Mouse (Mus musculus): Measurements from ENCODE around the gene Smarca4. TPM values are rescaled to one million over a fixed set of nuclear protein-coding genes. Genes with fewer than 3 reads are reported as not detected.

Smarca4 gene
- polyA plus RNA-seq (2016; fragmentation: Nextera tagmentation; extraction: Ambion mirVana), result 157 and 165 TPM in 2 replicates

DNA sequence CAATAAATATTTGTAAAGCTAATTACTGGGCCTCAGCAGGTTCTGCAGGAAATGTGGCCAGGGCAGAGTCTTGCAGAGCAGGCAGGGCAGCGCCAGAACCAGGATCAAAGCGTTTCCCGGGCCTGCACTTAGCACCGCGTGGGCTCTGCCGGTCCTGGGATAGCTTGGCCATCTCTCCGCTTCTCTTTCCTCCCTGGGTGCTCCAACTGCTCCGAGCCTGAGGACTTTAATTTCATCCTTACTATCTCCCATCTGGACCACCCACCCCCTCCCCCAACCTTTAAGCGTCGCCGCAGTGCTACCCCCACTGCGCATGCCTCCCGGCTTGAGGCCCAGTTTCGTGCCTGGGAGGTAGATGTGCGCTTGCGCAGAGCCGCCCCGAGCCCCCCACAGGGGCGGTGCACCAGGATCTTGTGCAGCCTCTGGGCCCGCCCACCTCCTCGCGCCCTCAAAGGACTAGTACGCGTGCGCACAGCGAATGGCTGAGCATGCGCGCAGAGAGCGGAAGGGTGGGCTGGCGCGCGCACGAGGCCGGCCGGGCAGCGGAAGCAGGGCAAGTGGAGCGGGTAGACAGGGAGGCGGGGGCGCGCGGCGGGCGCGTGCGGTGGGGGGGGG is at the start of gene Smarca4:
Gene Smarca4 (plus strand): TSS at position 553 of the 615 bp plus-strand sequence.
- Histone ChIP-seq H3K4me3 (peak within 1 kb of the TSS; percentile 82), H3K4me1 (peaks cover 23% of the 10 kb centered on the region), H3K27me3 (replicated peaks; ENCODE audit: low read depth, poor library complexity, severe bottlenecking) (no peaks in the 10 kb centered on the region), H3K27ac (replicated peaks) (peak within 1 kb of the TSS; percentile 99), H3K36me3 (replicated peaks) (peaks cover 27% of the 10 kb centered on the region), H3K9me3 (no peaks in the 10 kb centered on the region)
- peak; percentile 100 for DNase-seq (ENCODE audit: low spot score)
- under 1% methylated on average over 45 of the region's 45 CpGs for WGBS

GRCm38 (mm10) chr9:21566538-21566937 is 49.4 kb upstream of the Smarca4 start:
- Histone ChIP-seq H3K27ac (replicated peaks) (no peak overlapping the region), H3K27me3 (replicated peaks; ENCODE audit: low read depth, poor library complexity, severe bottlenecking) (no peaks in the 10 kb centered on the region), H3K36me3 (replicated peaks) (peaks cover 61% of the 10 kb centered on the region), H3K4me1 (no peaks in the 10 kb centered on the region; the same call in 1 of the 2 replicates), H3K9me3 (no peaks in the 10 kb centered on the region), H3K4me3 (no peak overlapping the region)
- no peak for DNase-seq (ENCODE audit: low spot score)
- WGBS, result 89% methylated on average over 1 of the region's 1 CpGs

GRCm38 (mm10) chr9:21567051-21567450 is 48.9 kb upstream of the Smarca4 start:
- H3K9me3 ChIP-seq, result no peaks in the 10 kb centered on the region
- no peaks in the 10 kb centered on the region for H3K27me3 ChIP-seq (replicated peaks; ENCODE audit: low read depth, poor library complexity, severe bottlenecking)
- WGBS, result 91% methylated on average over 2 of the region's 2 CpGs
- no peak overlapping the region for H3K4me3 ChIP-seq
- H3K36me3 ChIP-seq (replicated peaks), result peaks cover 61% of the 10 kb centered on the region
- no peak overlapping the region for H3K27ac ChIP-seq (replicated peaks)
- no peak for DNase-seq (ENCODE audit: low spot score)
- no peaks in the 10 kb centered on the region; the same call in 1 of the 2 replicates for H3K4me1 ChIP-seq

DNA sequence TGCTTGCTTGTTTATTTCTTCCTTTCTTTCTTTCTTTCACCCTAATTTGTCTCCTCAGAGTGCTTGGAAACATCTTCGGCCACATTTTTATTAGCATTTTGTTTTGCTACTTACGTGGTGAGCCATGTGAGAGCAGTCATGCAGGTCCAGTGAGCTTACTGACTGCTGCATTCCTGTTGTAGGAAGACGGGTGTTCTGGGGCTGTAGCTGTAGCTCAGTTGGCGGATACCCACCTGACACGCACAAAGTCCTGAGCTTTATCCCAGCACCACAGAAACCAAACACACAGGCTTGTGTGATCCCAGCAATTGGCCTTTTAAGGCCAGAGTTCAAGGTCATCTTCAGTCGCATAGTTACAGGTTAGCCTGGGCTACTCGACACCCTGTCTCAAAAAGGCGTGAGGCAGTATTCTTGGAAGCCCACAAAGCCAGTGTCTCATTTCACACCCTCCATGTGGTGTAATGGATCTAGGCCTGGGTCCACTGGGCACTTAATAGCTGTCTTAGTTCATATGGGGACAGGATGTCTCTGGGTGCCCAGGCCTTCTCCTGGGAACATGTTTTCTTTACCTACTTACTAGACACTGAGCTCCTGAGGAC is 47.2 kb upstream of the Smarca4 start:
- no peak for DNase-seq (ENCODE audit: low spot score)
- no peak overlapping the region for H3K4me3 ChIP-seq
- no peak overlapping the region for H3K27ac ChIP-seq (replicated peaks)
- H3K9me3 ChIP-seq, result no peaks in the 10 kb centered on the region
- 92% methylated on average over 8 of the region's 8 CpGs for WGBS
- H3K36me3 ChIP-seq (replicated peaks), result peaks cover 71% of the 10 kb centered on the region
- no peaks in the 10 kb centered on the region; the same call in 1 of the 2 replicates for H3K4me1 ChIP-seq
- H3K27me3 ChIP-seq (replicated peaks; ENCODE audit: low read depth, poor library complexity, severe bottlenecking), result no peaks in the 10 kb centered on the region

- peaks cover 99% of the 10 kb centered on the region for H3K36me3 ChIP-seq (replicated peaks)
- H3K27ac ChIP-seq (replicated peaks), result no peak overlapping the region
- DNase-seq (ENCODE audit: low spot score), result no peak
- no peaks in the 10 kb centered on the region for H3K27me3 ChIP-seq (replicated peaks; ENCODE audit: low read depth, poor library complexity, severe bottlenecking)
- H3K9me3 ChIP-seq, result no peaks in the 10 kb centered on the region
- no peaks in the 10 kb centered on the region for H3K4me1 ChIP-seq
- WGBS, result 94% methylated on average over 8 of the region's 8 CpGs
- H3K4me3 ChIP-seq, result no peak overlapping the region
Measured at GRCm38 (mm10) chr9:21574012-21574801, 41.8 kb upstream of the Smarca4 start.

DNA sequence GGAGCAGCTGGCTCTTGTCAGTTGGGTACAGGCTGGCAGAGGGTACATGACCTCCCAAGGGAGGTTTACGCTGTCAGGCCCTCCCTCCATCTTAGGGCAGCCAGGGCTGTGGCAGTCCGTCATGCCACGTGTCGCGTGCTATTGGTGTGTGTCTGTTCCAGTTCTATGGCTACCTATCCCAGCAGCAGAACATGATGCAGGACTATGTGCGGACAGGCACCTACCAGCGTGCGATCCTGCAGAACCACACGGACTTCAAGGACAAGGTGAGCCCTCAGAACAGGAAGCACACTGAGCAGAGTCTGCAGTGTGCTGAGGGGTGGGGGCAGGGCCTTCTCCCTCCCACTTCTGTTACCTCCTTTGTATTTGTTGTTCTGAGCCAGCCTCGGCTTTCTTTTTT is 40.7 kb upstream of the Smarca4 start:
- no peak for DNase-seq (ENCODE audit: low spot score)
- no peak overlapping the region for H3K4me3 ChIP-seq
- H3K27ac ChIP-seq (replicated peaks), result no peak overlapping the region
- no peaks in the 10 kb centered on the region for H3K4me1 ChIP-seq
- 96% methylated on average over 10 of the region's 10 CpGs for WGBS
- peaks cover 99% of the 10 kb centered on the region for H3K36me3 ChIP-seq (replicated peaks)
- H3K9me3 ChIP-seq, result no peaks in the 10 kb centered on the region
- no peaks in the 10 kb centered on the region for H3K27me3 ChIP-seq (replicated peaks; ENCODE audit: low read depth, poor library complexity, severe bottlenecking)

DNA sequence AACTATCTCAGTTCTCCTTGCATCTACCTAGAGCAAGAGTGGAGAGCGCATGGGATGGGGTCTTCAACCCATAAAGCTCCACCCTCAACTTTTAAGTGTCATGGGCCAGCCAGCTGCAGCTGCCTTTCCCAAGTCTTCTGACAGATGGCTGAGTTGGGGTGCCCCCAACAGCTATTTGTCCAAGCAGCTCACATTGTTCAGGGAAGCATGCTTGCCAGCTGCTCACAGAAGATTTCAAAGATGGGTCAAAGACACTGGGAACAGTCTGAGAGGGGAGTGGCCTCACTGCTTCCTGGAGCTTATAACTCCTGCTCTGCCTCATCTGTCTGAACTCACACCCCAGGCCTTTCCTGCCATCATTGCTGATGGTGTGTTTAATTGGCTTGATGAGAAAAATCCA is 39.7 kb upstream of the Smarca4 start:
- H3K9me3 ChIP-seq, result no peaks in the 10 kb centered on the region
- H3K4me1 ChIP-seq, result no peaks in the 10 kb centered on the region
- 89% methylated on average over 1 of the region's 1 CpGs for WGBS
- no peak for DNase-seq (ENCODE audit: low spot score)
- H3K4me3 ChIP-seq, result no peak overlapping the region
- H3K27me3 ChIP-seq (replicated peaks; ENCODE audit: low read depth, poor library complexity, severe bottlenecking), result no peaks in the 10 kb centered on the region
- no peak overlapping the region for H3K27ac ChIP-seq (replicated peaks)
- peaks cover 99% of the 10 kb centered on the region for H3K36me3 ChIP-seq (replicated peaks)

GRCm38 (mm10) chr9:21578226-21578625 is 37.7 kb upstream of the Smarca4 start:
- H3K36me3 ChIP-seq (replicated peaks), result peaks cover 99% of the 10 kb centered on the region

GRCm38 (mm10) chr9:21585401-21585800 is 30.6 kb upstream of the Smarca4 start:
- Histone ChIP-seq H3K9me3 (no peaks in the 10 kb centered on the region), H3K4me3 (no peak overlapping the region), H3K27me3 (replicated peaks; ENCODE audit: low read depth, poor library complexity, severe bottlenecking) (no peaks in the 10 kb centered on the region), H3K27ac (replicated peaks) (no peak overlapping the region), H3K4me1 (no peaks in the 10 kb centered on the region), H3K36me3 (replicated peaks) (peaks cover 100% of the 10 kb centered on the region)
- 93% methylated on average over 1 of the region's 1 CpGs for WGBS
- no peak for DNase-seq (ENCODE audit: low spot score)

More at GRCm38 (mm10) chr9:21578226-21578625, 37.7 kb upstream of the Smarca4 start:
- WGBS, result 77% methylated on average over 3 of the region's 3 CpGs
- H3K4me1 ChIP-seq, result no peaks in the 10 kb centered on the region
- no peak overlapping the region for H3K4me3 ChIP-seq
- H3K27ac ChIP-seq (replicated peaks), result no peak overlapping the region
- no peaks in the 10 kb centered on the region for H3K27me3 ChIP-seq (replicated peaks; ENCODE audit: low read depth, poor library complexity, severe bottlenecking)
- no peaks in the 10 kb centered on the region for H3K9me3 ChIP-seq
- no peak for DNase-seq (ENCODE audit: low spot score)

GRCm38 (mm10) chr9:21587678-21588349 is 28.2 kb upstream of the Smarca4 start:
- peaks cover 87% of the 10 kb centered on the region for H3K36me3 ChIP-seq (replicated peaks)
- H3K27ac ChIP-seq (replicated peaks), result no peak overlapping the region
- DNase-seq (ENCODE audit: low spot score), result no peak
- no peaks in the 10 kb centered on the region for H3K9me3 ChIP-seq
- 90% methylated on average over 23 of the region's 23 CpGs for WGBS
- H3K27me3 ChIP-seq (replicated peaks; ENCODE audit: low read depth, poor library complexity, severe bottlenecking), result no peaks in the 10 kb centered on the region
- H3K4me3 ChIP-seq, result no peak overlapping the region
- peaks cover 16% of the 10 kb centered on the region for H3K4me1 ChIP-seq

- Histone ChIP-seq H3K9me3 (no peaks in the 10 kb centered on the region), H3K36me3 (replicated peaks) (peaks cover 81% of the 10 kb centered on the region), H3K27me3 (replicated peaks; ENCODE audit: low read depth, poor library complexity, severe bottlenecking) (no peaks in the 10 kb centered on the region), H3K4me1 (peaks cover 18% of the 10 kb centered on the region), H3K4me3 (no peak overlapping the region), H3K27ac (replicated peaks) (no peak overlapping the region)
- DNase-seq (ENCODE audit: low spot score), result no peak
- 93% methylated on average over 8 of the region's 8 CpGs for WGBS
Measured at GRCm38 (mm10) chr9:21588350-21588749, 27.6 kb upstream of the Smarca4 start.

DNA sequence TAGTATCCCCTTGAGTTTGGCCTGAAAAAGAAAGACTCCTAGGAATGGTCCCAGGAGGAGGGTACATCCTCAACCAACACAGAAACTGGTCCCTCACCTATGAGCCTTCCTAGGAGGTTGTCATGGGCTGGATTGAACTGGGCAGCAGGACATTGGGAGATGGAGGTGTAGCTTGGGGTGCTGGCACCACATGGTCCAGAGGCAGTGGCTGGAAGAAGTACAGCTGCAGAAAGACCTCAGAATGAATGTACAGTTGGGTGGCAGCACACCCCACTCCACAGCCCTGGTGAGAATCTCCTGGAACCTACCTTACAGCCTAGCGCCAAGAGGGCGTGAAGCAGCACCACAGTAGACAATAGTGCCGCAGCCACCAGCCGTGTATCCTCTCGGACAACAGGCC is 26.4 kb upstream of the Smarca4 start:
- H3K4me3 ChIP-seq, result 0 out of 2 replicates have a peak overlapping the region, but pooled peaks have one; percentile 11
- no peak overlapping the region for H3K27ac ChIP-seq (replicated peaks)
- no peaks in the 10 kb centered on the region for H3K9me3 ChIP-seq
- no peak for DNase-seq (ENCODE audit: low spot score)
- H3K27me3 ChIP-seq (replicated peaks; ENCODE audit: low read depth, poor library complexity, severe bottlenecking), result no peaks in the 10 kb centered on the region
- 92% methylated on average over 5 of the region's 5 CpGs for WGBS
- peaks cover 69% of the 10 kb centered on the region for H3K36me3 ChIP-seq (replicated peaks)
- H3K4me1 ChIP-seq, result peaks cover 29% of the 10 kb centered on the region

Measured in embryonic facial prominence, embryonic 10.5 days (tissue).